Mouse (Mus musculus) myocyte (in vitro differentiated cells): ENCODE measurements at regions not wholly inside any gene's neighbourhood (a gene's known extent, or its start where the extent isn't known, plus 50 kb on each side); places are given as distances from the start of the nearest gene placed in this dataset.

Experiments
- MYOG ChIP-seq, 3 experiments: IDR thresholded peaks; one replicate each; pipeline ENCODE4 v1.6.1; 2011; ENCODE audit warnings: control low read depth in 2 of 3, low read depth in 2 of 3, mild to moderate bottlenecking in 2 of 3; ENCODE audit not compliant: insufficient read length in 2 of 3, control insufficient read depth in 1 of 3, insufficient read depth in 1 of 3
- POLR2A ChIP-seq: IDR thresholded peaks from one replicate; pipeline ENCODE4 v1.6.1; 2011; ENCODE audit warnings: low read depth, mild to moderate bottlenecking, control low read depth, moderate library complexity; ENCODE audit not compliant: insufficient read length
- USF1 ChIP-seq: IDR thresholded peaks from one replicate; pipeline ENCODE4 v1.6.1; 2011; ENCODE audit warnings: low read depth, mild to moderate bottlenecking, control low read depth, moderate library complexity

DNA sequence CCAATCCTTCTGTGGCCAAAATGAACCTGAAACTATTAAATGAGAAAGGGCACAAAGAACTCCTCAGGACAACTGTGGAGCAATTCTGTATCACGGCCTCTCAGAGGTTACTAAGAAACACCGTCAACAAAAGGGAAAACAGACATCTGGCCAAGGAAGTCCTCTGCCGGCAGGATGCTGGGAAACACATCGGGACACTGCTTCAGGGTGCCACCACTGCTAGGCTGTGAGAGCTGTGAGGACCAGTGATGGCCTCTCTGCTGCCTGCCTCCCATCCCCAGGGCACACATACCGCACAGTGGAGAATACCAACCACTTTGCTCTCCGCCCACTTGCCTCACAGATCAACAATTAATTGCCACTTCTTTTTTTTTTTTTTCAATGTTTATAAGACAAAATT lies 182.6 kb upstream of the Klf14 start:
- no peak for TF ChIP-seq POLR2A
- TF ChIP-seq USF1 = no peak
- no peak for TF ChIP-seq MYOG (IDR thresholded peaks at IDR 0.05; ENCODE audit: control insufficient read depth in 1 of 3, insufficient read depth in 1 of 3, insufficient read length in 2 of 3, low read depth in 2 of 3)
